Mouse (Mus musculus) lung, postnatal 0 days (tissue): ENCODE results near the gene Gad2. TPM values are rescaled to one million over a fixed set of nuclear protein-coding genes. Genes with fewer than 3 reads are reported as not detected.

Experiments used
- ATAC-seq: fragments of 200-750 bp; cut with Nextera tagmentation; 2 replicates; pipeline ENCODE4 v1.8.0; 2017; ENCODE audit warnings: moderate library complexity
- DNase-seq: peaks from one replicate; pipeline ENCODE4 v3.0.0-alpha.2; 2016; ENCODE audit warnings: low spot score
- H3K27ac ChIP-seq: fragments of 300-500 bp; sonication (generic); 2 replicates; pipeline ENCODE4 v1.5.1; 2014; ENCODE audit warnings: antibody characterized with exemption, mild to moderate bottlenecking, low read length, mixed read lengths
- H3K27me3 ChIP-seq: fragments of 300-500 bp; sonication (generic); replicated peaks from 2 replicates; pipeline ENCODE4 v1.6.1; 2014; ENCODE audit warnings: low read length, mixed read lengths; ENCODE audit not compliant: insufficient read depth
- H3K36me3 ChIP-seq: fragments of 300-500 bp; sonication (generic); 2 replicates; pipeline ENCODE4 v1.6.1; 2014; ENCODE audit warnings: low read length, mixed read lengths; ENCODE audit not compliant: insufficient read depth
- H3K4me1 ChIP-seq: fragments of 300-500 bp; sonication (generic); 2 replicates; pipeline ENCODE4 v1.6.1; 2014; ENCODE audit warnings: antibody characterized with exemption, low read depth, low read length, mixed read lengths; ENCODE audit not compliant: insufficient read depth
- H3K4me2 ChIP-seq: fragments of 300-500 bp; sonication (generic); replicated peaks from 2 replicates; pipeline ENCODE4 v1.6.1; 2014; ENCODE audit warnings: low read depth, mild to moderate bottlenecking, low read length, moderate library complexity, mixed read lengths
- H3K4me3 ChIP-seq: fragments of 300-500 bp; sonication (generic); 2 replicates; pipeline ENCODE4 v1.5.1; 2014; ENCODE audit warnings: low read depth, low read length
- H3K9ac ChIP-seq: fragments of 300-500 bp; sonication (generic); replicated peaks from 2 replicates; pipeline ENCODE4 v1.6.1; 2014; ENCODE audit warnings: low read depth, mild to moderate bottlenecking
- H3K9me3 ChIP-seq: fragments of 300-500 bp; sonication (generic); 2 replicates; pipeline ENCODE4 v1.6.1; 2016; ENCODE audit warnings: low read length, mixed read lengths
- CTCF ChIP-seq: IDR thresholded peaks from 2 replicates; pipeline ENCODE4 v1.5.1; 2016; ENCODE audit warnings: antibody characterized with exemption, mild to moderate bottlenecking
- EP300 ChIP-seq: IDR thresholded peaks from 2 replicates; pipeline ENCODE4 v1.6.1; 2016; ENCODE audit warnings: antibody characterized with exemption, mild to moderate bottlenecking, control low read depth
- WGBS: fragments of 180-500 bp; shearing (Covaris S2); extraction: QIAGEN DNeasy Blood & Tissue Kit; methylation state at CpG from one replicate; pipeline ENCODE4 v1.1.7; 2014; 5-methylcytosine and 5-hydroxymethylcytosine counted together
- polyA plus RNA-seq: library from polyadenylated mRNA; unstranded; fragments of >200 nt; fragmentation: Nextera tagmentation; extraction: Ambion mirVana; gene quantifications from 2 replicates; pipeline ENCODE4 v1.2.1, GENCODE M21; 2015

Gene Gad2
- polyA plus RNA-seq, 1 experiment from 2014 or later: not detected

DNA sequence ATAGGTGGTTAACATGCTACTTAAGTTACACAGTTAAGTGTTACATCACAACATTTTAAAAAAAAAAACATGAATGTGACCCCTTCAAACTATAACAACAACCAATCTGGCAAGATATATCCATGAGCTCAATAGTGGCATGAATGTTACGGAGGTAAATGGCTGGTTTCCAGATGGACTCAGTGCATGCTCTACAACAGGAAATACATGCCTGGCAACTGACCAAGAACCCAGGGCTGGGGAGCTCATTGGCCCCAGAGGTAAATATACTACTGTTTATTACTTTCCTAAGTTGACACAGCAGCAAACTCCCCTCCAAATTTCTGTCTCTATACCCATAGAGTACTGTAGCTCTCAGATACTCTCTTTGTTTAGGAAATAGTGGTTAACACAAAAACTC is 26.4 kb downstream of the Gad2 start:
- no peaks in the 10 kb centered on the region for H3K27me3 ChIP-seq
- no peaks in the 10 kb centered on the region for H3K36me3 ChIP-seq
- no peak overlapping the region for H3K27ac ChIP-seq
- no peak for TF ChIP-seq CTCF
- TF ChIP-seq EP300: no peak
- H3K9me3 ChIP-seq: no peaks in the 10 kb centered on the region
- H3K4me1 ChIP-seq: no peaks in the 10 kb centered on the region
- DNase-seq (no peak), ATAC-seq (no peak)
- H3K9ac ChIP-seq: no peak overlapping the region
- 36% methylated on average over 1 of the region's 1 CpGs for WGBS
- H3K4me2 ChIP-seq: no peak overlapping the region
- no peak overlapping the region for H3K4me3 ChIP-seq

DNA sequence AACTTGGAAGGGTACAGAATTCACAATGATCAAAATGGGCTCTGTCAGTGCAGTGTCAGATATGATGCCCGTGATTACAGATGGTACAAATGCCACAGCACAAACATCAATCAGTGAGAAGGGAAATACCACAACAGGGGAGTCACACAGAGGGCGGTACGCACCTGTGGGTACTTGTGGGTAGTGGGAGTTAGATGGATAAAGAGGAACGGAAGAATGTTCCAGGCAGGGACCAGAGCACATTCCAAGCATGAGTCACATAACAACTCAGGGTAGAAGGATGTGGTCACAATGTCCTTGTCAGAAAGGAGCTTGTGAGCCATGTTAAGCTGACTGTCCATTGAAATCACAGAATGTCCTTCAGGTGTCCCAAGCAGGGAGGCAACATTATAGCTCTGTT is 29.8 kb downstream of the Gad2 start:
- WGBS: 72% methylated on average over 4 of the region's 4 CpGs
- H3K4me3 ChIP-seq: no peak overlapping the region
- DNase-seq: no peak
- no peaks in the 10 kb centered on the region for H3K27me3 ChIP-seq
- peak; percentile 53 for TF ChIP-seq EP300
- no peak for TF ChIP-seq CTCF
- no peak for ATAC-seq
- no peaks in the 10 kb centered on the region for H3K9me3 ChIP-seq
- no peak overlapping the region for H3K4me2 ChIP-seq
- no peak overlapping the region for H3K9ac ChIP-seq
- H3K27ac ChIP-seq: no peak overlapping the region
- H3K36me3 ChIP-seq: no peaks in the 10 kb centered on the region
- no peaks in the 10 kb centered on the region for H3K4me1 ChIP-seq

DNA sequence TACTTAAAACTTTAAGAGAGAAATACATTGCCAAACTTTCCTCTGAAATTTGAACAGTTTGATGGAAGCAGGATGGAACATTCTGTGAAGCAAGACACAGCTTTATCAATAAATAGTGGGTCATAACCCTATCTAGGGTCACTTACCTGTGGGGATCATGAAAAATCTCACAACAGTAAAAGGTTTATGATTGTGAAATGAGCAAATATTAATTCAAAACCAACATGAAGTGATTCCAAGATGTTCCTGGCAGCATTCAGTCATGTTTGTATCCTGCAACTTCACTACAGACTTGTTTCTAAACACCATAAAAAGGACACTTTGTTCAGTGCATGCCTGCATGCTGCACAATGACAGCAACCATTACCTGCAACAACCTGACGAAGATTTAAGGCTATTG is 41.7 kb downstream of the Gad2 start:
- no peaks in the 10 kb centered on the region for H3K27me3 ChIP-seq

DNA sequence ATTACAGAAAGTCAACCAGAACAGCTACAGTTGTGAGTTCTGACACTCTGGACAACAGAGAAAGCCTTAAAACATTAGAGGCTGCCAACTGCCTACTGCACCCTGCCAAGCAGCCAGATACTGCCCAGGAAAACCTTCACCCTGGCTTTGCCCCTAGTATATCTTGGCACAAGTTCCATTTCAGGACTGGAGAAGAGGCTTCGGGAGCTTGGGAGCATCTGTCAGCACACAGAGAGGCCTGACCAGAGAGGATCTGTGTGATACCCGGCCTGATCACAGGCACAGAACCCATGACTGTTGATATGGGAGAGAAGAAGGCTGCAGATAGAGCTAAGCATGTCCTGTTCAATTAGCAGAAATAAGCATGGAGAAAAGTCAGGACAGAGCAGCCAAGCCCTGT is 48.4 kb downstream of the Gad2 start:
- Histone ChIP-seq H3K4me3 (no peak overlapping the region), H3K27me3 (no peaks in the 10 kb centered on the region), H3K27ac (no peak overlapping the region), H3K4me2 (no peak overlapping the region), H3K9ac (no peak overlapping the region), H3K36me3 (no peaks in the 10 kb centered on the region), H3K9me3 (no peaks in the 10 kb centered on the region), H3K4me1 (no peaks in the 10 kb centered on the region)
- ATAC-seq: no peak
- no peak for DNase-seq
- TF ChIP-seq CTCF (no peak), EP300 (no peak)
- 76% methylated on average over 2 of the region's 2 CpGs for WGBS

More for the DNA sequence above, 41.7 kb downstream of the Gad2 start:
- Histone ChIP-seq H3K36me3 (no peaks in the 10 kb centered on the region), H3K9ac (no peak overlapping the region), H3K9me3 (no peaks in the 10 kb centered on the region), H3K4me3 (no peak overlapping the region), H3K4me2 (no peak overlapping the region), H3K4me1 (no peaks in the 10 kb centered on the region), H3K27ac (no peak overlapping the region)
- 59% methylated on average over 1 of the region's 1 CpGs for WGBS
- TF ChIP-seq CTCF (no peak), EP300 (no peak)
- no peak for ATAC-seq
- no peak for DNase-seq

DNA sequence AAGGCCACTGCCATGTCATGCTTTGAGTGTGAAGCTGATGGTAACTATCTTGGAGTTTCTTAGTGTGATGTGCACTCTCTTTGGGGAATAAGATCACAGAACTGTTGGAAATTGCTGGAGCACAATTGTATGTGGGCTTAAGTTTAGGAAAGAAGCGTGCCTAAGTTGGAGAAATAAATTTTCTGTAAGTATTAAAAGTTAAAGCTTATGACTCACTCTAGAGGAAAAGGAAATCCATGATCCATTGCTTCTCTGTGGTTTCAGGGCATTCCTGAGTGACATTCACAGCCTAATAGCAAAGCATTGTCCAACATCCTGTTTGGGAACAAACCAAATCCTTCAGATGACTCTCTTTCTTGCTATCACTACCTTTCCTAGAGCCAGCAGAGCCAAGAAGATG is 49.3 kb downstream of the Gad2 start:
- H3K4me1 ChIP-seq: no peaks in the 10 kb centered on the region
- H3K9ac ChIP-seq: no peak overlapping the region
- H3K27me3 ChIP-seq: no peaks in the 10 kb centered on the region
- no peak overlapping the region for H3K27ac ChIP-seq
- H3K4me2 ChIP-seq: no peak overlapping the region
- ATAC-seq: no peak
- H3K36me3 ChIP-seq: no peaks in the 10 kb centered on the region
- H3K4me3 ChIP-seq: no peak overlapping the region
- no peak for DNase-seq
- no peaks in the 10 kb centered on the region for H3K9me3 ChIP-seq
- 58% methylated on average over 1 of the region's 1 CpGs for WGBS
- TF ChIP-seq CTCF (no peak), EP300 (no peak)

DNA sequence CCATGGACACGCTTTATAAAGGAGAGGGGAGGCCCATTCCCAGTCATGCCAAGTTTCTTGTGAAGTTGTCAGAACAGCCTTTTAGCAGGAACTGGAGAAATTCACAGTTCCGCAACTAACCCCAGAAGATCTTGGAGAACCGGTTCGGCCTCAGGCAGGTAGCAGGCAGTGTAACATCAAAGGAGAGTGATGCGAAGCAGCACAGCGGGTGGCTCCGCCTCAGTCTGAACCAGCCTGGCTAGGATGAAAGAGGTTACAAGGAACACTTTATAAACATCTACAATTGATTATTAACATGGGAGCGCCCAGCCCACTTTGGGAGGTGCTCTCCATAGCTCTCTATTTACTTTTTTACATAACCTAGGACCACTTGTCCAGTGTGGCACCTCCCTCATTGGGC is 55.1 kb downstream of the Gad2 start:
- 19% methylated on average over 8 of the region's 8 CpGs for WGBS
- Histone ChIP-seq H3K4me1 (no peaks in the 10 kb centered on the region), H3K9me3 (no peaks in the 10 kb centered on the region), H3K4me2 (no peak overlapping the region), H3K36me3 (no peaks in the 10 kb centered on the region), H3K27me3 (no peaks in the 10 kb centered on the region), H3K27ac (no peak overlapping the region), H3K9ac (no peak overlapping the region), H3K4me3 (no peak overlapping the region)
- ATAC-seq: no peak
- no peak for DNase-seq
- no peak for TF ChIP-seq CTCF
- no peak for TF ChIP-seq EP300

DNA sequence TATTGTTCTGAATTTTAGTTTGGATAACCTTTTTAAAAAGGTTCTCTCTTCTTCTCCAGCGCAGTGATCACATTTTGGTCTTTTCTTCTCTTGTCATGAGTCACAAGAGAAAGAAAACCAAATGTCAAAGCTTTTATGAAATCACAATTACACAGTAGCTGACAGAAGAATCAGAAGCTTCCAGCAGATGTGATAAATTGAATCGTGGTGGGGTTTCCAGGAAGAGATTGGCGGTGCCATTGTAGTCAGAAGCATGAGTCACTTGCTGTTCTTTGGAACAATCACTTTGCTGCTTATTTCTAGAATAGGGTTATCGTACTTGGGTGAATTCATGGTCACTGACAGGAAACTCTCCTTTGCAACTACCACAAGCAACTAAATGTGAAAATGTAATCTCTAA is 57.9 kb downstream of the Gad2 start:
- no peak overlapping the region for H3K4me2 ChIP-seq
- no peak overlapping the region for H3K9ac ChIP-seq
- no peaks in the 10 kb centered on the region for H3K4me1 ChIP-seq
- H3K27me3 ChIP-seq: no peaks in the 10 kb centered on the region
- H3K9me3 ChIP-seq: no peaks in the 10 kb centered on the region
- ATAC-seq: no peak
- no peak overlapping the region for H3K4me3 ChIP-seq
- no peak overlapping the region for H3K27ac ChIP-seq
- no peak for TF ChIP-seq EP300
- no peak for TF ChIP-seq CTCF
- no peak for DNase-seq
- H3K36me3 ChIP-seq: no peaks in the 10 kb centered on the region
- 66% methylated on average over 4 of the region's 4 CpGs for WGBS
